Mouse (Mus musculus) myocyte (in vitro differentiated cells): ENCODE data around the gene Zfp652.

Experiments used
- CEBPB ChIP-seq: IDR thresholded peaks from 2 replicates; pipeline ENCODE4 v1.6.1; 2011; ENCODE audit warnings: mild to moderate bottlenecking, moderate library complexity; ENCODE audit not compliant: poor library complexity, insufficient read depth, severe bottlenecking
- E2F4 ChIP-seq: IDR thresholded peaks from one replicate; pipeline ENCODE4 v1.6.1; 2011; ENCODE audit warnings: mild to moderate bottlenecking, control low read depth, moderate library complexity; ENCODE audit not compliant: insufficient read depth
- MYOD1 ChIP-seq, 3 experiments: IDR thresholded peaks; one replicate each; pipeline ENCODE4 v1.6.1; 2011; ENCODE audit warnings: control low read depth in 2 of 3, low read depth in 2 of 3, mild to moderate bottlenecking in 2 of 3, moderate library complexity in 1 of 3; ENCODE audit not compliant: insufficient read length in 2 of 3, control insufficient read depth in 1 of 3
- POLR2A ChIP-seq: IDR thresholded peaks from one replicate; pipeline ENCODE4 v1.6.1; 2011; ENCODE audit warnings: low read depth, mild to moderate bottlenecking, control low read depth, moderate library complexity; ENCODE audit not compliant: insufficient read length
- POLR2AphosphoS2 ChIP-seq: IDR thresholded peaks from one replicate; pipeline ENCODE4 v1.6.1; 2011; ENCODE audit warnings: low read depth, control low read depth; ENCODE audit not compliant: insufficient read length
- SRF ChIP-seq: IDR thresholded peaks from one replicate; pipeline ENCODE4 v1.6.1; 2011; ENCODE audit warnings: low read depth; ENCODE audit not compliant: control insufficient read depth, insufficient read length

DNA sequence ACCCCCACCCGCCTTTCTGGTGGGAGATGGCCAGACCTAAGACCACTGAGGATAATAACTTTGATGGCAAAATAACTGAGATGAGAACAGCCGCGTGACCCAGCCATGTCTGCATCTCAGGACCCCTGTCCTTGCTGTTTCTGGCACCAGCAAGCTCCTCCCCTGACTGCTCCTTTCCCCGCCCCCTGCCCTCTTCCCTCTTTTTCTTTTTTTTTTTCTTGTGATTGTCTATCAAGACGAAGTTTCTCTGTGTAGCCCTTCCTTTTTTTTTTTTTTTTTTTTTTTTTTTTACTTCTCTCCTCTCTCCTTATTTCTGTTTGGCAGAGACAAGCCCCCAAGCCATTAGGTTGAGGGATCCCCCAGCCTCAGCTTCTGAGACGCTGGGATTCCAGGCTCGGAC lies 98.4 kb downstream of the Zfp652 start:
- TF ChIP-seq POLR2AphosphoS2 (no peak), CEBPB (no peak), POLR2A (no peak), E2F4 (no peak), MYOD1 (IDR thresholded peaks at IDR 0.05; ENCODE audit: control insufficient read depth in 1 of 3, insufficient read length in 2 of 3, low read depth in 2 of 3) (no peak), SRF (no peak)
